Mouse (Mus musculus) lung, embryonic 14.5 days (tissue): ENCODE data around the gene Sox5. TPM values are rescaled to one million over a fixed set of nuclear protein-coding genes. Genes with fewer than 3 reads are reported as not detected.

ENCODE experiments used
- ATAC-seq: fragments of 200-750 bp; cut with Nextera tagmentation; 2 replicates; pipeline ENCODE4 v1.8.0; 2017; ENCODE audit warnings: mild to moderate bottlenecking, moderate TSS enrichment, moderate library complexity; ENCODE audit not compliant: insufficient read depth
- DNase-seq: peaks from one replicate; pipeline ENCODE4 v3.0.0-alpha.2; 2015
- H3K27ac ChIP-seq: fragments of 300-500 bp; sonication (generic); 2 replicates; pipeline ENCODE4 v1.5.1; 2014; ENCODE audit warnings: low read depth, mild to moderate bottlenecking, moderate library complexity
- H3K27me3 ChIP-seq: fragments of 300-500 bp; sonication (generic); 2 replicates; pipeline ENCODE4 v1.6.1; 2014; ENCODE audit warnings: low read length, control low read depth; ENCODE audit not compliant: insufficient read depth
- H3K36me3 ChIP-seq: fragments of 300-500 bp; sonication (generic); 2 replicates; pipeline ENCODE4 v1.6.1; 2014; ENCODE audit warnings: control low read depth; ENCODE audit not compliant: insufficient read depth
- H3K4me1 ChIP-seq: fragments of 300-500 bp; sonication (generic); 2 replicates; pipeline ENCODE4 v1.6.1; 2014; ENCODE audit warnings: antibody characterized with exemption, control low read depth; ENCODE audit not compliant: insufficient read depth
- H3K4me2 ChIP-seq: fragments of 300-500 bp; sonication (generic); 2 replicates; pipeline ENCODE4 v1.6.1; 2014; ENCODE audit warnings: mild to moderate bottlenecking
- H3K4me3 ChIP-seq: fragments of 300-500 bp; sonication (generic); 2 replicates; pipeline ENCODE4 v1.5.1; 2014; ENCODE audit warnings: low read depth, low read length
- H3K9ac ChIP-seq: fragments of 300-500 bp; sonication (generic); 2 replicates; pipeline ENCODE4 v1.6.1; 2014
- H3K9me3 ChIP-seq: fragments of 300-500 bp; sonication (generic); 2 replicates; pipeline ENCODE4 v1.6.1; 2016; ENCODE audit warnings: low read depth, low read length, control low read depth
- CTCF ChIP-seq: IDR thresholded peaks from 2 replicates; pipeline ENCODE4 v1.5.1; 2016; ENCODE audit warnings: antibody characterized with exemption, low read depth
- WGBS: fragments of 180-500 bp; shearing (Covaris S2); extraction: QIAGEN DNeasy Blood & Tissue Kit; methylation state at CpG from one replicate; pipeline ENCODE4 v1.1.7; 2014; 5-methylcytosine and 5-hydroxymethylcytosine counted together
- polyA plus RNA-seq: library from polyadenylated mRNA; unstranded; fragments of >200 nt; fragmentation: Nextera tagmentation; extraction: Ambion mirVana; gene quantifications from 2 replicates; pipeline ENCODE4 v1.2.1, GENCODE M21; 2014

Sox5 gene
- polyA plus RNA-seq, 1 experiment from 2014 or later = 21.3 TPM

DNA sequence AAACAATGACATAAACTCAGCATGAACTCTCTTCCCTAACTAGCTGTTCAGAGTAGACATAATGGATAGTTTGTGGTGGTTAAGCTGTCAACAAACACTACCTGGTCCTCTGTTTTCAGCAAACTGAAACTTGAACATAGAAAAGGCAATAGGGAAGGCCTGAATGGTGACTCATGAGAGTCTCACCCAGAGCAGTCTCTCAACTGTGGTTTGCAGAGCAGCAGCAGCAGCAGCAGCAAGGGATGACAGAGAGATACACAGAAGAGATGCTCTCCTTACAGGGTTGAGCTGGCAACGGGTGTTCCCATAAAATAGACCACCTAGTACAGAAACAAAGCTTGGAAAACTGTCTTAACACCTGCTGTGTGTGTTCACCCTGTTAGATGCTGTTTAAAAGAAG is 661.8 kb downstream of the Sox5 start:
- Histone ChIP-seq H3K4me3 (no peak overlapping the region), H3K9me3 (no peaks in the 10 kb centered on the region), H3K27ac (no peak overlapping the region), H3K27me3 (no peaks in the 10 kb centered on the region), H3K36me3 (no peaks in the 10 kb centered on the region), H3K4me1 (no peaks in the 10 kb centered on the region), H3K9ac (no peak overlapping the region), H3K4me2 (no peak overlapping the region)
- WGBS = 73% methylated on average over 1 of the region's 1 CpGs
- DNase-seq (no peak), ATAC-seq (no peak)
- no peak for TF ChIP-seq CTCF

DNA sequence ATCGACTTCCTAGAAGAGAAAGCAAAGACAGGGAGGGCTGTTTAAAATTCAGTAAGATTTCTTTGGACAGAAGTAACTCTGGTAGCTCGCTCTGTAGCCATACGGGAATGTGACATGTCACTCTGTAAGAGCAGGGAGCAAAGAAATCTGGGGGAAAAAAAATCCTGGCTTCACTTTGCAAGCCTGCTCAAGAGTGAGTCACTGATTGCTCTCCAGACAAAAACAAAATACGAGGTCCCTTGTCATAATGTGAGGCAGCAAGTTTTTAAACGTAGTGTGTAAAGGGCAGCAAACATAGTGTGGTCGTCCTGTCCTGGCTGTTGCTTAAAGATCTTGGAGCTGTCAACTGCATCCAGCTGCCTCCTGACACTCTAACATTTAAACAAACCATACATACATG is 665.1 kb downstream of the Sox5 start:
- Histone ChIP-seq H3K36me3 (no peaks in the 10 kb centered on the region), H3K27ac (no peak overlapping the region), H3K4me2 (no peak overlapping the region), H3K4me3 (no peak overlapping the region), H3K4me1 (no peaks in the 10 kb centered on the region), H3K27me3 (no peaks in the 10 kb centered on the region), H3K9ac (no peak overlapping the region), H3K9me3 (no peaks in the 10 kb centered on the region)
- 58% methylated on average over 6 of the region's 6 CpGs for WGBS
- no peak for TF ChIP-seq CTCF
- DNase-seq (peak; percentile 24), ATAC-seq (no peak)

DNA sequence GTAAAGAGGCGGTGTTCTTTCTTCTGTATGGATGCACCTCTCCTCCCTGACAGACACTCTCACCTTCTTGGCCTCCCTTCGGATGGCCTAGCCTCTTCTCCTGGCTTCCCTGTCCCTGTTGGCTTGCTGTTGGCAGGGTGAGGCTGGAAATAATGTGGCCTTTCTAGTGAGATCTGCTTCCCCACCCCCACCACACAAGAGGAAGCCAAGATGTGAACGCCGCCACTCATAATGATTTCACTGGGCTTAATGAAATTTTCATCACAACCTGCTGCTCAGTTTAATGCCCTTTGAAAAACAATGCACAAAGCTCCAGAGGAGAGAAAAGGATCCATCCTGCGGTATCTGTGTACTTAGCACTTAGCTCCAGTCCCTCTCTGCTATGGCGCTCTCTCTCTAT is 670.2 kb downstream of the Sox5 start:
- 84% methylated on average over 6 of the region's 6 CpGs for WGBS
- H3K4me1 ChIP-seq = no peaks in the 10 kb centered on the region
- H3K9me3 ChIP-seq = no peaks in the 10 kb centered on the region
- H3K4me2 ChIP-seq = no peak overlapping the region
- TF ChIP-seq CTCF = no peak
- H3K9ac ChIP-seq = no peak overlapping the region
- no peak for ATAC-seq
- H3K27me3 ChIP-seq = no peaks in the 10 kb centered on the region
- H3K27ac ChIP-seq = no peak overlapping the region
- H3K4me3 ChIP-seq = no peak overlapping the region
- no peak for DNase-seq
- H3K36me3 ChIP-seq = no peaks in the 10 kb centered on the region

DNA sequence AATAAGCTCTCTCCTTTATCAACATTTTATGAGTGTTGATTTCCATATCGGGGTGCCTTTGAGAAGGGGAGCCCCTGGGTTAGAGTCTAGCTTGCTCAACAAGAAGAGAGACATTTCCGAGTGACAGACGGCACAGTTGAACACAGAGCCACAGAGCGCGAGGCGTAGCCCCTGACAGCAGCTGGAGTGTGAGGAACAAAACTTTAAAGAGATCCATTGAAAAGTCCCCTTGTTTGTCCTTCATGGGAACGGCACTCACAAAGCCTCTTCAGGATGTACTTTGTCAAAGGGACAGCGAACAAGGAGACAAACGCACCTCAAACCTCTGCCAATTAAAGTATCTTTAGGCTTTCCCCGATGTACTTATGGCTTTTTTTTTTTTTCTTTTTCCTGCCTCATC is 674.9 kb downstream of the Sox5 start:
- no peaks in the 10 kb centered on the region for H3K9me3 ChIP-seq
- H3K27me3 ChIP-seq = no peaks in the 10 kb centered on the region
- H3K4me2 ChIP-seq = 0 out of 2 replicates have a peak overlapping the region, but pooled peaks have one; percentile 15
- 20% methylated on average over 10 of the region's 10 CpGs for WGBS
- H3K9ac ChIP-seq = no peak overlapping the region
- no peak for TF ChIP-seq CTCF
- ATAC-seq (no peak), DNase-seq (peak; percentile 17)
- H3K4me1 ChIP-seq = no peaks in the 10 kb centered on the region
- H3K4me3 ChIP-seq = no peak overlapping the region
- no peak overlapping the region for H3K27ac ChIP-seq
- no peaks in the 10 kb centered on the region for H3K36me3 ChIP-seq

DNA sequence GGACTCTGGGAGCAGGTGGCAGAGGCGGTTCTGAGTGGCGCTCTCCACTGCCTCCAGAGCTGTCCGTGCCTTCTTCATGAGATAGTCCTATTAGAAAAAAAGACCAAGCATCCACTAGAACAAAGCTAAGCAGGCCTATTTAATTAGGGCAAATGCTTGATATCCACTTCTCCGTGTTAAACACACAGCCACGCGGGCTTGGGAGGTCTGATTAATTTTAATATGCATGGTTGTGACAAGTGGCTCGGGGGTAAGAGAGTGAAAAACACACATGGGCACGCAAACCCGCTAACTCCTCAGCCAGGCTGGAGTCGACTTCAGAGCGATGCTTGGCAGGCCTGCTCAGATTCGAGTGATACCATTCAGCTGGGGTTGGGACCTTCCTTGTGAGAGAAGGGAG is 676.1 kb downstream of the Sox5 start:
- no peaks in the 10 kb centered on the region for H3K27me3 ChIP-seq
- no peaks in the 10 kb centered on the region for H3K36me3 ChIP-seq
- DNase-seq (no peak), ATAC-seq (no peak)
- no peak overlapping the region for H3K4me3 ChIP-seq
- no peak overlapping the region for H3K9ac ChIP-seq
- WGBS = 84% methylated on average over 12 of the region's 12 CpGs
- no peaks in the 10 kb centered on the region for H3K4me1 ChIP-seq
- no peak for TF ChIP-seq CTCF
- H3K4me2 ChIP-seq = no peak overlapping the region
- H3K9me3 ChIP-seq = no peaks in the 10 kb centered on the region; the same call in 1 of the 2 replicates
- H3K27ac ChIP-seq = no peak overlapping the region

DNA sequence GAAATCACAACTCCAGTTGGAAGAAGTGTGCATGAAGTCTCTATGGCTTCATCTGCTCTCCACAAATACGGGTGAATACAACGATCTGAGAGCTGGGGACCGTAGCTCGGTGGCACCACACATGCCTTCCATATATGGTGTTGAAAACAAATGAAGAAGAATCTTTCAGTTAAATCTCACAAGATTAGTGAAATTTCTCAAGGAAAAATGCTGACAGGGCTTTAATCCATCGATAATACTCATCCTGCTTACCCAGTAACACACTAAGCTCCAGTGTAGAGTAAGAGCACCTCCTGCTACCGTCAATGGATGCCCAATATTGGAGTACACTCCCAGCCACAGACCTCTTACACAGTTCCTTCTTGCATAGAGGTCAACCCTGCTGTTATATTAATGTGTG is 678.2 kb downstream of the Sox5 start:
- Histone ChIP-seq H3K4me1 (no peaks in the 10 kb centered on the region), H3K27ac (no peak overlapping the region), H3K27me3 (no peaks in the 10 kb centered on the region), H3K4me3 (no peak overlapping the region), H3K36me3 (no peaks in the 10 kb centered on the region), H3K4me2 (no peak overlapping the region), H3K9ac (no peak overlapping the region), H3K9me3 (no peaks in the 10 kb centered on the region; the same call in 1 of the 2 replicates)
- DNase-seq = no peak
- TF ChIP-seq CTCF = no peak
- WGBS = 89% methylated on average over 6 of the region's 6 CpGs
- ATAC-seq = no peak

DNA sequence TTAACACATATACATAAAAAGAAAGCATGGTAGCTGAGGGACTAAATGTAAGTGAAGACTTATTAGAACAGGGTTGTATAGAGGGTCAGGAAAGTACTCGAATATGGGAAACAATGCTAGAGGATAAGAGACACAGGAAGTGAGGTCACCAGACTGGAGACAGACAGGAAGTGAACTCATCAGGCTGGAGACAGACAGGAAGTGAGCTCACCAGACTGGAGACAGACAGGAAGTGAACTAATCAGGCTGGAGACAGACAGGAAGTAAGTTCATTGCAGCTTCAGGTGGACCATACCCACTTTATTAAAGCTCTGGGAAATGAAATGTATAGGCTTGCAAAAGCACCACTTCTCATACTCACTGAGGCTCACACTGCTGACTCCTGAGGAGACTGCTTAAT is 680.9 kb downstream of the Sox5 start:
- WGBS = 76% methylated on average over 1 of the region's 1 CpGs
- H3K27me3 ChIP-seq = no peaks in the 10 kb centered on the region
- no peaks in the 10 kb centered on the region; the same call in 1 of the 2 replicates for H3K9me3 ChIP-seq
- no peak overlapping the region for H3K9ac ChIP-seq
- H3K4me1 ChIP-seq = no peaks in the 10 kb centered on the region
- no peak for DNase-seq
- H3K4me3 ChIP-seq = no peak overlapping the region
- no peak overlapping the region for H3K4me2 ChIP-seq
- H3K36me3 ChIP-seq = no peaks in the 10 kb centered on the region
- ATAC-seq = no peak
- H3K27ac ChIP-seq = no peak overlapping the region
- TF ChIP-seq CTCF = no peak

DNA sequence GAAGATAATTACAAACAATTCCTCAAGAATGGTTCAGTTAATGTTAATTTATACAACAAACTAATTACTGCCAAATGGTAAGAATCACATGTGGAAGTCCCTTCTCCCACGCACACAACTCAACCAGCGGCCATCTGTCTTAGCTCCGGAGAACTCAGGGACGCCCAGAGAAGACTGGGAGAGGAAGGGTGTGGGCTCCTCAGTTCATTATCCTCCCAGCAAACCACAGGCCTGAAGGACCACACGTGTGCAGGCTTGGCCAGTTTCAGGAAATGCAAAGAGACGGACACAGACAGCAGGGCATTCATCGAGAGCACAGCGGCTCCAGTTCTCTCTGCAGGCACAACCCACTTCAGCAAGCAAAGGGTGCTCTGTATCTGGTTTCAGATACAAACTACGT is 683.7 kb downstream of the Sox5 start:
- H3K27ac ChIP-seq = no peak overlapping the region
- 38% methylated on average over 9 of the region's 9 CpGs for WGBS
- no peaks in the 10 kb centered on the region for H3K27me3 ChIP-seq
- ATAC-seq (no peak), DNase-seq (peak; percentile 20)
- no peaks in the 10 kb centered on the region for H3K4me1 ChIP-seq
- no peaks in the 10 kb centered on the region for H3K36me3 ChIP-seq
- no peaks in the 10 kb centered on the region; the same call in 1 of the 2 replicates for H3K9me3 ChIP-seq
- TF ChIP-seq CTCF = no peak
- no peak overlapping the region for H3K4me2 ChIP-seq
- no peak overlapping the region for H3K9ac ChIP-seq
- H3K4me3 ChIP-seq = no peak overlapping the region
